Mouse (Mus musculus) olfactory bulb, adult 2 months (tissue): ENCODE results near the gene Clasrp.

ENCODE experiments used
- CTCF ChIP-seq: fragments of 200-500 bp; IDR thresholded peaks from 2 replicates; pipeline ENCODE4 v1.5.1; 2012; ENCODE audit warnings: low read depth, mild to moderate bottlenecking, low read length, moderate library complexity; ENCODE audit not compliant: insufficient read depth
- POLR2A ChIP-seq: fragments of 200-500 bp; IDR thresholded peaks from 2 replicates; pipeline ENCODE4 v1.6.1; 2012; ENCODE audit warnings: mild to moderate bottlenecking, low read depth, low read length, moderate library complexity; ENCODE audit not compliant: insufficient read depth

GRCm38 (mm10) chr7:19577141-19577852, 27.0 kb downstream of the Clasrp start, which contains the start of the genes Zfp296 and Gemin7:
- TF ChIP-seq CTCF (no peak), POLR2A (no peak)
